ENCODE assay signal across 8 mouse cellular contexts in genomic region chr5:142550706-142551652, GRCm38 (mm10). TPM values are rescaled to one million over a fixed set of nuclear protein-coding genes. Genes with fewer than 3 reads are reported as not detected.
DNase-seq lines count a peak whose midpoint lies in the region; ATAC-seq lines count a peak whose summit lies in the region.

Radil (minus strand) TSS chr5:142551098.

- H3K4me2 ChIP-seq in intestine, embryonic 15.5 days (replicated peaks), result peak within 1 kb of the TSS; percentile 100

- 3% methylated on average over 80 of the region's 80 CpGs for WGBS in intestine, embryonic 15.5 days

- H3K27ac ChIP-seq in intestine, embryonic 15.5 days, result 0 out of 2 replicates have a peak within 1 kb of the TSS, but pooled peaks have one; percentile 30

- H3K36me3 ChIP-seq in intestine, embryonic 15.5 days, result no peaks in the 10 kb centered on the region

- peaks cover 9% of the 10 kb centered on the region for H3K4me1 ChIP-seq in intestine, embryonic 15.5 days (replicated peaks)

- DNase-seq in adrenal gland, postnatal 10 days, result peak; percentile 98
- peak; percentile 98 for DNase-seq in embryo, embryonic 9.5 days (ENCODE audit: extremely low spot score)
- DNase-seq in gastrocnemius, postnatal 36 days, result peak; percentile 93 to 96
- peak; percentile 99 for DNase-seq in left cerebral cortex, postnatal 14 days (ENCODE audit: low spot score in 2 of 2)
- DNase-seq in mesoderm, embryonic 11.5 days (ENCODE audit: low read depth, low spot score), result peak; percentile 98
- peak; percentile 98 for DNase-seq in right cerebral cortex, postnatal 36 days (ENCODE audit: low spot score in 2 of 2)
- DNase-seq in urinary bladder, postnatal 4 days (ENCODE audit: low spot score in 2 of 2), result peak; percentile 98 to 99

- peak; percentile 97 for ATAC-seq in intestine, embryonic 15.5 days

- peak within 1 kb of the TSS; percentile 54 for H3K9ac ChIP-seq in intestine, embryonic 15.5 days

- H3K4me3 ChIP-seq in intestine, embryonic 15.5 days (replicated peaks), result peak within 1 kb of the TSS; percentile 64

- intact Hi-C loops in gastrocnemius, postnatal 36 days (cut with DNase I), result loop anchor here (2.0 kb wide), 2 partner anchors 48 to 72 kb away; no protein-coding TSS in a partner anchor
- intact Hi-C loops in left cerebral cortex, postnatal 14 days (cut with DNase I), result loop anchor here (2.0 kb wide), 2 partner anchors 50 to 72 kb away; no protein-coding TSS in a partner anchor

- H3K27me3 ChIP-seq in intestine, embryonic 15.5 days (replicated peaks), result 0 out of 2 replicates have a peak, but pooled peaks cover 5% of the 10 kb centered on the region

- no peaks in the 10 kb centered on the region for H3K9me3 ChIP-seq in intestine, embryonic 15.5 days

RNA-seq across cellular contexts. Expression of gene Radil, which starts in this region (rescaled TPM):
- 10 to 100 TPM in 1 of 2 experiments, 1 to 10 TPM in 1; 8.0 to 10.7 TPM for total RNA-seq in adrenal gland, postnatal 10 days (2021)
- 1 to 10 TPM; 1.3 to 2.8 TPM for total RNA-seq in gastrocnemius, postnatal 36 days (2021)
- polyA plus RNA-seq in intestine, embryonic 15.5 days (2015; fragmentation: Nextera tagmentation; extraction: Ambion mirVana), result 1.8 and 2.5 TPM in 2 replicates
- 10 to 100 TPM; 19.2 to 21.2 TPM for total RNA-seq in left cerebral cortex, postnatal 14 days (2021)

Comparison
In these comparisons a context has a peak if more than half of its experiments do, and no peak if none do; other contexts are left out.
1. Peak in every context shown above with its lines: DNase-seq, ATAC-seq, H3K4me3 ChIP-seq and H3K27ac ChIP-seq.